Mouse (Mus musculus) myocyte (in vitro differentiated cells): Measurements from ENCODE around the gene Psmb11.
A peak's percentile ranks its signal among the peaks of the same experiment; 100 is the strongest.

Source experiments
- CEBPB ChIP-seq: IDR thresholded peaks from 2 replicates; pipeline ENCODE4 v1.6.1; 2011; ENCODE audit warnings: mild to moderate bottlenecking, moderate library complexity; ENCODE audit not compliant: poor library complexity, insufficient read depth, severe bottlenecking
- E2F4 ChIP-seq: IDR thresholded peaks from one replicate; pipeline ENCODE4 v1.6.1; 2011; ENCODE audit warnings: mild to moderate bottlenecking, control low read depth, moderate library complexity; ENCODE audit not compliant: insufficient read depth
- MAX ChIP-seq: IDR thresholded peaks from one replicate; pipeline ENCODE4 v1.6.1; 2011; ENCODE audit warnings: low read depth, mild to moderate bottlenecking, control low read depth
- MYOD1 ChIP-seq, 3 experiments: IDR thresholded peaks; one replicate each; pipeline ENCODE4 v1.6.1; 2011; ENCODE audit warnings: control low read depth in 2 of 3, low read depth in 2 of 3, mild to moderate bottlenecking in 2 of 3, moderate library complexity in 1 of 3; ENCODE audit not compliant: insufficient read length in 2 of 3, control insufficient read depth in 1 of 3
- MYOG ChIP-seq, 3 experiments: IDR thresholded peaks; one replicate each; pipeline ENCODE4 v1.6.1; 2011; ENCODE audit warnings: control low read depth in 2 of 3, low read depth in 2 of 3, mild to moderate bottlenecking in 2 of 3; ENCODE audit not compliant: insufficient read length in 2 of 3, control insufficient read depth in 1 of 3, insufficient read depth in 1 of 3
- POLR2A ChIP-seq: IDR thresholded peaks from one replicate; pipeline ENCODE4 v1.6.1; 2011; ENCODE audit warnings: low read depth, mild to moderate bottlenecking, control low read depth, moderate library complexity; ENCODE audit not compliant: insufficient read length
- POLR2AphosphoS2 ChIP-seq: IDR thresholded peaks from one replicate; pipeline ENCODE4 v1.6.1; 2011; ENCODE audit warnings: low read depth, control low read depth; ENCODE audit not compliant: insufficient read length
- REST ChIP-seq: IDR thresholded peaks from one replicate; pipeline ENCODE4 v1.6.1; 2011; ENCODE audit warnings: mild to moderate bottlenecking, control low read depth, moderate library complexity; ENCODE audit not compliant: insufficient read depth, insufficient read length
- SRF ChIP-seq: IDR thresholded peaks from one replicate; pipeline ENCODE4 v1.6.1; 2011; ENCODE audit warnings: low read depth; ENCODE audit not compliant: control insufficient read depth, insufficient read length
- TCF12 ChIP-seq: IDR thresholded peaks from one replicate; pipeline ENCODE4 v1.6.1; 2011; ENCODE audit warnings: mild to moderate bottlenecking, control low read depth; ENCODE audit not compliant: poor library complexity, insufficient read depth, severe bottlenecking
- USF1 ChIP-seq: IDR thresholded peaks from one replicate; pipeline ENCODE4 v1.6.1; 2011; ENCODE audit warnings: low read depth, mild to moderate bottlenecking, control low read depth, moderate library complexity

GRCm38 (mm10) chr14:54577089-54577982 lies 43.9 kb upstream of the Psmb11 start, which contains the start of gene Ajuba:
- TF ChIP-seq MYOD1 (IDR thresholded peaks at IDR 0.05; ENCODE audit: control insufficient read depth in 1 of 3, insufficient read length in 2 of 3, low read depth in 2 of 3) = no peak
- no peak for TF ChIP-seq TCF12
- TF ChIP-seq REST = no peak
- TF ChIP-seq MYOG (IDR thresholded peaks at IDR 0.05; ENCODE audit: control insufficient read depth in 1 of 3, insufficient read depth in 1 of 3, insufficient read length in 2 of 3, low read depth in 2 of 3) = peak in 2 of 3 experiments; percentile 7 to 45
- peak; percentile 84 for TF ChIP-seq POLR2A
- no peak for TF ChIP-seq USF1
- TF ChIP-seq MAX = no peak
- TF ChIP-seq E2F4 = no peak
- no peak for TF ChIP-seq SRF
- TF ChIP-seq CEBPB = no peak
- TF ChIP-seq POLR2AphosphoS2 = peak; percentile 79
